Mouse (Mus musculus): ENCODE measurements around the gene Shh. TPM values are rescaled to one million over a fixed set of nuclear protein-coding genes. Genes with fewer than 3 reads are reported as not detected.

The Shh gene
- total RNA-seq (2015; ENCODE audit: low replicate concordance) (not detected in 2 replicates), total RNA-seq (2017; ENCODE audit: low replicate concordance) (not detected in 2 replicates)

- no peak for ATAC-seq (replicated peaks; ENCODE audit: low FRiP score, poor library complexity, severe bottlenecking)
Measured at GRCm38 (mm10) chr5:28466760-28467306, at the start of gene Shh. TSS of gene Shh (minus strand) at chr5:28467256.

GRCm38 (mm10) chr5:28500792-28501439 lies 33.9 kb upstream of the Shh start:
- no peak for ATAC-seq (replicated peaks; ENCODE audit: low FRiP score, poor library complexity, severe bottlenecking)

GRCm38 (mm10) chr5:28498846-28499245 lies 31.8 kb upstream of the Shh start:
- no peak for ATAC-seq (replicated peaks; ENCODE audit: low FRiP score, poor library complexity, severe bottlenecking)

GRCm38 (mm10) chr5:28495712-28496650 lies 28.9 kb upstream of the Shh start:
- ATAC-seq (replicated peaks; ENCODE audit: low FRiP score, poor library complexity, severe bottlenecking): no peak

GRCm38 (mm10) chr5:28493550-28493949 lies 26.5 kb upstream of the Shh start:
- no peak for ATAC-seq (replicated peaks; ENCODE audit: low FRiP score, poor library complexity, severe bottlenecking)

GRCm38 (mm10) chr5:28482991-28483390 lies 15.9 kb upstream of the Shh start:
- ATAC-seq (replicated peaks; ENCODE audit: low FRiP score, poor library complexity, severe bottlenecking): no peak

- no peak for ATAC-seq (replicated peaks; ENCODE audit: low FRiP score, poor library complexity, severe bottlenecking)
Measured at GRCm38 (mm10) chr5:28481730-28482129, 14.7 kb upstream of the Shh start.

DNA sequence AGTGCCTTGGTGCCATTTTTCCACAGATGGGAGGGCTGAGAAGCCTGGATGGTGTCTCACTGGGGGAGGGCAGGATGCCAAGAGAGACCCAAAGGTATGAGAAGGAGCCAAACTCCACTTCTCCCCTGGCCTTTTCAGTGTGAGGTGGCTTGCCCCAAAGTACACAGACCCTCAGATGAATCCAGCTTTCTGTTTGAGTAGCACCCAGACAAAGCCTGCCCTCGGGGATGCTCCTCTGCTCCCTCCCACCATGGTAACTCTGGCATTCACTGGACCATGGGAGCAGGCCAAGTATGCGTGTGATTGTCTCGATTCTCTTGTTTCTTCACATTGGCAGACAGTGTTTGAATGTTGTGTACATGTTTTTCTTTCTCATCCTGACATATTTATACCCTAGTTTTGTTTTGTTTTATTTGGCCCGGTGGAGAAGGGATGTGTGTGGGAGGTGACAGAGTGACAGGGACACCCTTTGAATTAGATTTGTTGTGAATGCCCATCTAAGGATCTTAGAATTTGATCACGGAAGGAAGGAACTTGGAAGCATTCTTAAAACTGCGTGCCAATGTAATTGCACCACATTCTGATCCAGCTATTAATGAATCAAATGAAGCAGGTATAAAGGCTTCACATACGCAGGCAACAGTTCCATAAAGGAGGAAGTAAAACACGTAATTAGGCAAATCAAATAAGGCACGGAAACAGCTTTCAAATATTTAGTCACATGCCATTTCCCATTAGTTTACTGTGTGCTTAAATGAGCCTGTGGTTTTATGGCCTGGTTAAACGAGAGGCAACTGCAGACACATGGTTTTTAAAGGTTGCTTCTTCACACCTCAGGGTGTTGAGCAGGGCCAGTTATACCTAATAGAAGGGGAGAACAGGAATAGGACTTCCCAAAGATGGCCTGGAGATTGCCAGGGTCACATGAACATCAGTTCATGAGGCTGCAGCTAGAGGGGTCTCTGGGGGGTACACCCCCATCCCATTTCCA lies 9.6 kb upstream of the Shh start:
- no peak for ATAC-seq (replicated peaks; ENCODE audit: low FRiP score, poor library complexity, severe bottlenecking)

GRCm38 (mm10) chr5:28473556-28473955 lies 6.5 kb upstream of the Shh start:
- ATAC-seq (replicated peaks; ENCODE audit: low FRiP score, poor library complexity, severe bottlenecking): no peak

DNA sequence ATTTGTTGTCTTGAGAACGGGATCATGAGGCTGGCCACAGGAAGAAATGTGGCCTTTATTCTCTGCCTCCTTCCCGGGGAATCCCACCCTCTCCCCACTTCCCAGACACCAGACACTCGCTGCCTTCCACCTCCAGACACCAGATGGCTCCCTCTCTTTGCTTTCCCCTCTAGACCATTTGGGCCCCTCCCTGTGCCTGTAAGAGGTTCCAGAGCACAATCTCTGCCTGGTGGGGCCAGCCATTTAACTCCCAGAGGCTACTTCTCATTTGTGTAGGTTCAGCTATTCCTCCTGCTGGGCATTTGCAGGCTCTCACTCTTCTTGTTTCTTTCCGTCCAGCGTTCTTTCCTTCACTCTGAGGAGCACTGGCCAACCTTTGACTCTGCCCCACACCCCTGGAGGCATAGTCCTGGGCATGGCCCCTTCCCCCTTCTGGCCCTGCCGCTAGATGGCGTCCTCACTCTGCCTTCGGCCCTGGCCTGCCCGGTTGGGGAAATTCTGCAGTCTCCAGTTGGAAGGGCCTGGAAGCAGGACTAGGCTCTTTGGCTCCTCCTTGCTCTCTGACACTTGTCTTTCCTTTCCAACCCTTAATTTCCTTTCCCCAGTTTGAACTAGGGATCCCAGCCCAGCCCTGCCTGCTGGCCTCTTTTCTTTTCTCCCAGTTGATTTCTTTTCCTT lies 2.6 kb upstream of the Shh start:
- ATAC-seq (replicated peaks; ENCODE audit: low FRiP score, poor library complexity, severe bottlenecking): no peak

DNA sequence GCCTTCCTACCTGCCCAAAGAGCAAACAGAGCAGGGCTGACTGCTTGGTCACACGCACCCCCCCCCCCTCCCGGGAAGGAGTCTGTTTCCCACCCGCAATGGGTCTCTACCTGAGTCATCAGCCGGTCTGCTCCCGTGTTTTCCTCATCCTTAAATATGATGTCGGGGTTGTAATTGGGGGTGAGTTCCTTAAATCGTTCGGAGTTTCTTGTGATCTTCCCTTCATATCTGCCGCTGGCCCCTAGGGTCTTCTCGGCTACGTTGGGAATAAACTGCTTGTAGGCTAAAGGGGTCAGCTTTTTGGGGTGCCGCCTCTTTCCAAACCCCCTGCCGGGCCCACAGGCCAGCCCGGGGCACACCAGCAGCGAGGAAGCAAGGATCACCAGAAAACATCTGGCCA lies 705 bp downstream of the Shh start:
- ATAC-seq (replicated peaks; ENCODE audit: low FRiP score, poor library complexity, severe bottlenecking): no peak

- no peak for ATAC-seq (replicated peaks; ENCODE audit: low FRiP score, poor library complexity, severe bottlenecking)
Measured at GRCm38 (mm10) chr5:28465526-28465925, 1.5 kb downstream of the Shh start.

GRCm38 (mm10) chr5:28465099-28465406 lies 2.0 kb downstream of the Shh start:
- ATAC-seq (replicated peaks; ENCODE audit: low FRiP score, poor library complexity, severe bottlenecking): no peak

DNA sequence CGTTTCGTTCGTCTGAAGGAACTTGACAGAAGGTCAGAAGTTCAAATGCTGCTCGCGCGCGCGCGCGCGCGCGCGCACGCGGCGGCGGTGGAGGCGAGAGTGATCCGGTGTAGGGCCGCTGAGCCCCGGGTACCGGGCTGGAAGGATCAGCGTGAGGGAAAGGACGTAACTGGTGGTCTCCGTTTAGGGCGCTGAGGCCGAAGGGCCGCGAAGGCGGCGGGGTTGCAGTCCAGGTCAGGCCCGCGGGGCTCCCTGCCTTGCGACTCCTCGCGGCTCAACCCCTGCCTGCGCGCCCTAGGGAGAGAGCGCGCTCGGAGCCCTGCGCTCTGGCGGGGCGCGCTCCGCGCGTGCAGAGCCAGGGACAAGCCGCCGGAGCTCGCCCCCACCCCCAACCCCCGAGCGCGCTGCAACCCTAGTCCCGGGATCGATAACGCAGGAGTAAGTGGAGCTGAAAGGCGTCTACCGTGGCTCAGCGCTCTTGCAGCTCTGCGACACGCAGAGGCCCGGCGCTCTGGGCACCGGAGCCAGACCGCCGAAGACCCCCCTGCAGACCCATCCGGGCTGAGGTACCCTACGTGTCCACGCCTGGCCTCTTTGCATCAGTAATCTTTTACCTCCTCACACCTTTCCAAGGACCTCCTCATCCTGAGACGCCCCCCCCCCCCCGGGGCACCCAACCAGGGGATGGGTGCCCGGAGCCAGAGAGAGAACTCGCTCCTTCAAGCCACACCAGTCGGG lies 2.5 kb downstream of the Shh start:
- no peak for ATAC-seq (replicated peaks; ENCODE audit: low FRiP score, poor library complexity, severe bottlenecking)

DNA sequence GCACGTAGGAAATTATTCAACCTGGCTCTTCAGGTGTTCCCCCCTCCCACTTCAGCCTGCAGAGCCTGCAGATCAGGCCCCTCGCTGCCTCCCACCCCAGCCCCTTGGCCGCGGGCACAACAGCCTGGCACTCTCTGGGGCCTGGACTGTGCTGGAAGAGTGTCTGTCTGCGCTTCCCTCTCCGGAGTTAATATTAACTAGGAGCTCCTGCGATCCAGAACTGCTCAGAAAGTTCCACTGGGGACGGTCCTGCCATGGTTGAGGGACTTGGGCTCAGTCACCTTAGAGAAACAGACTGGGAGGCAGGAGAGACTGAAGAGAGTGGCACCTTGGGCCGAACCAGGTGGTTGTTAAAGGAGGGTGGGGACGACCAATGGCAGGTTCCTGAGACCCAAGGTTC lies 3.4 kb downstream of the Shh start:
- no peak for ATAC-seq (replicated peaks; ENCODE audit: low FRiP score, poor library complexity, severe bottlenecking)

DNA sequence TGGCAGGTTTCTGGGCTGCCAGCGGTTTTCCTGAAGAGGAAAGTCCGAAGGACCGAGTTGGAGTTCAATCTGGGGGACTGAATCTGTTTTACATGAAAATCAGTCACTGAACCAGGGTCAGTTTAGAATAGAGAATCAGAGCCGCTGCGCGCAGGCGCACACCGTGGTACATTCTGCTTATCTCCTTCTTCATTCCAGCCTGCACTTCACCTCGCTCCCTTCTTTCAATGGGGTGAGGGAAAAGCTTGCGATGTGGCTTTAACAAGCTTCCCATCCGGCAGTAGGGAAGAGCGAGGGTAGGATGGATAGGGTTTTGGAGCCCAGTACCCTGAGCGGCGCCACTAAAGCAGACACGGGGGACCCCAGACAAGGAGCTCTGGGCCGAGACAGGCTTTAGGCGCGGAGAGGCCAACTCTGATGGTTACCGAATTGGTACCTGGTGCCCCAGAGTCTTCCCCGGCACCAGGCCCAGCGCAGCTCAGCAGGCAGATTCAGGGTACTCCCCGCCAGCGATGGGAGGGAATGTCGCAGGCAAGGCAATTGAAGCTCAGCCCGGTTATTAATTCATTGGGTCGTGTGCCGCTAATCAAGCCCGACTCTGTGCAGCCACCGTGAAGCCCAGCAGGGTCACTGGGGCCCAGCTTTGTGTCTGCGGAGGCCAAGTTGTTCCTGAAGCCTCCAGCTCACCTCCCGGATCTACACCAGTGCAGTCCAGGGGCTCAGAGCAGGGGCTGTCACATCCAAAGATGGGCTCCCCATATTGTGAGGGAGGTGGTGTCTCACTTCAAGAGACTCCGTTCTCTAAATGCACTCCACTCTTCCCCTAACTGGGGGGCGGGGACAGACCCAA lies 4.1 kb downstream of the Shh start:
- ATAC-seq (replicated peaks; ENCODE audit: low FRiP score, poor library complexity, severe bottlenecking): no peak

GRCm38 (mm10) chr5:28461376-28461775 lies 5.7 kb downstream of the Shh start:
- no peak for ATAC-seq (replicated peaks; ENCODE audit: low FRiP score, poor library complexity, severe bottlenecking)
